Mouse (Mus musculus): Measurements from ENCODE around the gene Phf2.
A peak's percentile ranks its signal among the peaks of the same experiment; 100 is the strongest.
"Not testable (repeated sequence)": the region's sequence is repeated elsewhere in the genome, so short reads cannot be mapped to it uniquely, and the experiment has no call there.

The Phf2 gene

GRCm38 (mm10) chr13:48858054-48858453, 12.9 kb downstream of the Phf2 start:
- no peak for DNase-seq (ENCODE audit: low read depth)

GRCm38 (mm10) chr13:48857246-48857932, 13.5 kb downstream of the Phf2 start:
- DNase-seq (ENCODE audit: low read depth), result no peak

- DNase-seq (ENCODE audit: low read depth), result no peak
Observed at GRCm38 (mm10) chr13:48853947-48854346, 17.0 kb downstream of the Phf2 start.

GRCm38 (mm10) chr13:48853475-48853874, 17.4 kb downstream of the Phf2 start:
- DNase-seq (ENCODE audit: low read depth), result no peak

- peak; percentile 55 for DNase-seq (ENCODE audit: low read depth)
Observed at GRCm38 (mm10) chr13:48852859-48853258, 18.1 kb downstream of the Phf2 start.

GRCm38 (mm10) chr13:48851719-48852118, 19.2 kb downstream of the Phf2 start:
- DNase-seq (ENCODE audit: low read depth), result no peak

GRCm38 (mm10) chr13:48850771-48851170, 20.1 kb downstream of the Phf2 start:
- DNase-seq (ENCODE audit: low read depth), result no peak

GRCm38 (mm10) chr13:48850326-48850725, 20.6 kb downstream of the Phf2 start:
- no peak for DNase-seq (ENCODE audit: low read depth)

GRCm38 (mm10) chr13:48849155-48849554, 21.8 kb downstream of the Phf2 start:
- no peak for DNase-seq (ENCODE audit: low read depth)

GRCm38 (mm10) chr13:48845308-48845707, 25.6 kb downstream of the Phf2 start:
- DNase-seq (ENCODE audit: low read depth), result peak; percentile 63

GRCm38 (mm10) chr13:48843530-48843929, 27.4 kb downstream of the Phf2 start:
- DNase-seq (ENCODE audit: low read depth), result peak; percentile 39

- peak; percentile 46 for DNase-seq (ENCODE audit: low read depth)
Observed at GRCm38 (mm10) chr13:48841905-48842592, 28.9 kb downstream of the Phf2 start.

- no peak for DNase-seq (ENCODE audit: low read depth)
Observed at GRCm38 (mm10) chr13:48838284-48838683, 32.6 kb downstream of the Phf2 start.

- DNase-seq (ENCODE audit: low read depth), result no peak
Observed at GRCm38 (mm10) chr13:48837537-48837936, 33.4 kb downstream of the Phf2 start.

GRCm38 (mm10) chr13:48830528-48831250, 40.2 kb downstream of the Phf2 start:
- DNase-seq (ENCODE audit: low read depth), result no peak

- DNase-seq (ENCODE audit: low read depth), result no peak
Observed at GRCm38 (mm10) chr13:48829780-48830179, 41.1 kb downstream of the Phf2 start.

- no peak for DNase-seq (ENCODE audit: low read depth)
Observed at GRCm38 (mm10) chr13:48822871-48823270, 48.0 kb downstream of the Phf2 start.

GRCm38 (mm10) chr13:48822288-48822687, 48.6 kb downstream of the Phf2 start:
- DNase-seq (ENCODE audit: low read depth), result no peak

GRCm38 (mm10) chr13:48819131-48819530, 51.8 kb downstream of the Phf2 start:
- DNase-seq (ENCODE audit: low read depth), result no peak

GRCm38 (mm10) chr13:48814406-48814805, 56.5 kb downstream of the Phf2 start:
- DNase-seq (ENCODE audit: low read depth), result no peak

GRCm38 (mm10) chr13:48810991-48811390, 59.9 kb downstream of the Phf2 start:
- DNase-seq (ENCODE audit: low read depth), result no peak

GRCm38 (mm10) chr13:48810274-48810823, 60.6 kb downstream of the Phf2 start:
- DNase-seq (ENCODE audit: low read depth), result no peak

- DNase-seq (ENCODE audit: low read depth), result not testable (repeated sequence)
Observed at GRCm38 (mm10) chr13:48809668-48810067, 61.3 kb downstream of the Phf2 start.
